Mouse (Mus musculus) retina, postnatal 1 day (tissue): ENCODE results near the gene Ptprg.

Source experiments
- DNase-seq: peaks from one replicate; pipeline ENCODE4 v3.0.0-alpha.2; 2012

The Ptprg gene

GRCm38 (mm10) chr14:11825551-11825950 lies 272.2 kb downstream of the Ptprg start:
- DNase-seq, result no peak

- DNase-seq, result no peak
These were observed 274.8 kb downstream of the Ptprg start for GRCm38 (mm10) chr14:11828086-11828485.

- DNase-seq, result no peak
These were observed 280.3 kb downstream of the Ptprg start for GRCm38 (mm10) chr14:11833678-11834077.

GRCm38 (mm10) chr14:11835706-11836445 lies 282.5 kb downstream of the Ptprg start:
- DNase-seq, result no peak

GRCm38 (mm10) chr14:11837714-11838113 lies 284.4 kb downstream of the Ptprg start:
- peak; percentile 18 for DNase-seq

- DNase-seq, result no peak
These were observed 288.3 kb downstream of the Ptprg start for GRCm38 (mm10) chr14:11841621-11842020.

- DNase-seq, result peak; percentile 48
These were observed 299.6 kb downstream of the Ptprg start for GRCm38 (mm10) chr14:11852896-11853295.

GRCm38 (mm10) chr14:11855499-11855898 lies 302.2 kb downstream of the Ptprg start:
- DNase-seq, result no peak

GRCm38 (mm10) chr14:11857928-11858481 lies 304.7 kb downstream of the Ptprg start:
- peak; percentile 26 for DNase-seq

- no peak for DNase-seq
These were observed 310.0 kb downstream of the Ptprg start for GRCm38 (mm10) chr14:11863286-11863685.

- DNase-seq, result no peak
These were observed 311.5 kb downstream of the Ptprg start for GRCm38 (mm10) chr14:11864840-11865239.

- no peak for DNase-seq
These were observed 312.0 kb downstream of the Ptprg start for GRCm38 (mm10) chr14:11865332-11865731.

- no peak for DNase-seq
These were observed 312.5 kb downstream of the Ptprg start for GRCm38 (mm10) chr14:11865872-11866271.

- DNase-seq, result no peak
These were observed 313.1 kb downstream of the Ptprg start for GRCm38 (mm10) chr14:11866416-11866815.

GRCm38 (mm10) chr14:11868636-11869035 lies 315.3 kb downstream of the Ptprg start:
- no peak for DNase-seq

GRCm38 (mm10) chr14:11871752-11872344 lies 318.5 kb downstream of the Ptprg start:
- peak; percentile 18 for DNase-seq

GRCm38 (mm10) chr14:11874266-11874665 lies 320.9 kb downstream of the Ptprg start:
- no peak for DNase-seq

- peak; percentile 92 for DNase-seq
These were observed 321.9 kb downstream of the Ptprg start for GRCm38 (mm10) chr14:11874960-11875889.

GRCm38 (mm10) chr14:11881082-11881481 lies 327.8 kb downstream of the Ptprg start:
- DNase-seq, result no peak

GRCm38 (mm10) chr14:11883142-11883921 lies 330.0 kb downstream of the Ptprg start:
- DNase-seq, result no peak

GRCm38 (mm10) chr14:11883995-11884394 lies 330.7 kb downstream of the Ptprg start:
- no peak for DNase-seq

GRCm38 (mm10) chr14:11886417-11886816 lies 333.1 kb downstream of the Ptprg start:
- DNase-seq, result no peak
